Mouse (Mus musculus) hindbrain, embryonic 16.5 days (tissue): ENCODE results near the gene Trim24. TPM values are rescaled to one million over a fixed set of nuclear protein-coding genes. Genes with fewer than 3 reads are reported as not detected.
"Not testable (repeated sequence)": the region's sequence is repeated elsewhere in the genome, so short reads cannot be mapped to it uniquely, and the experiment has no call there.

Experiments used
- ATAC-seq: fragments of 200-750 bp; cut with Nextera tagmentation; 2 replicates; pipeline ENCODE4 v1.8.0; 2017; ENCODE audit warnings: moderate TSS enrichment, moderate library complexity
- H3K27ac ChIP-seq: fragments of 300-500 bp; sonication (generic); 2 replicates; pipeline ENCODE4 v1.5.1; 2014; ENCODE audit warnings: low read depth, mild to moderate bottlenecking, control low read depth, low read length, moderate library complexity
- H3K27me3 ChIP-seq: fragments of 300-500 bp; sonication (generic); replicated peaks from 2 replicates; pipeline ENCODE4 v1.6.1; 2014; ENCODE audit warnings: low read length; ENCODE audit not compliant: control insufficient read depth, insufficient read depth
- H3K36me3 ChIP-seq: fragments of 300-500 bp; sonication (generic); 2 replicates; pipeline ENCODE4 v1.6.1; 2014; ENCODE audit warnings: mild to moderate bottlenecking, low read length, moderate library complexity, mixed read lengths; ENCODE audit not compliant: control insufficient read depth, insufficient read depth
- H3K4me1 ChIP-seq: fragments of 300-500 bp; sonication (generic); 2 replicates; pipeline ENCODE4 v1.6.1; 2014; ENCODE audit warnings: low read depth, low read length; ENCODE audit not compliant: control insufficient read depth, insufficient read depth
- H3K4me2 ChIP-seq: fragments of 300-500 bp; sonication (generic); 2 replicates; pipeline ENCODE4 v1.6.1; 2014; ENCODE audit warnings: mild to moderate bottlenecking, low read length, control low read depth, moderate library complexity
- H3K4me3 ChIP-seq: fragments of 300-500 bp; sonication (generic); 2 replicates; pipeline ENCODE4 v1.5.1; 2014; ENCODE audit warnings: mild to moderate bottlenecking, low read length, control low read depth, moderate library complexity
- H3K9ac ChIP-seq: fragments of 300-500 bp; sonication (generic); 2 replicates; pipeline ENCODE4 v1.6.1; 2014; ENCODE audit warnings: low read depth, mild to moderate bottlenecking, control low read depth, low read length, moderate library complexity
- H3K9me3 ChIP-seq: fragments of 300-500 bp; sonication (generic); 2 replicates; pipeline ENCODE4 v1.6.1; 2014; ENCODE audit warnings: mild to moderate bottlenecking, low read length, moderate library complexity; ENCODE audit not compliant: control insufficient read depth
- WGBS: fragments of 180-500 bp; shearing (Covaris S2); extraction: QIAGEN DNeasy Blood & Tissue Kit; methylation state at CpG from one replicate; pipeline ENCODE4 v1.1.7; 2014; 5-methylcytosine and 5-hydroxymethylcytosine counted together
- polyA plus RNA-seq: library from polyadenylated mRNA; unstranded; fragments of >200 nt; fragmentation: Nextera tagmentation; extraction: Ambion mirVana; gene quantifications from 2 replicates; pipeline ENCODE4 v1.2.1, GENCODE M21; 2015

Gene Trim24
- polyA plus RNA-seq, 1 experiment from 2014 or later = 13.2 TPM

DNA sequence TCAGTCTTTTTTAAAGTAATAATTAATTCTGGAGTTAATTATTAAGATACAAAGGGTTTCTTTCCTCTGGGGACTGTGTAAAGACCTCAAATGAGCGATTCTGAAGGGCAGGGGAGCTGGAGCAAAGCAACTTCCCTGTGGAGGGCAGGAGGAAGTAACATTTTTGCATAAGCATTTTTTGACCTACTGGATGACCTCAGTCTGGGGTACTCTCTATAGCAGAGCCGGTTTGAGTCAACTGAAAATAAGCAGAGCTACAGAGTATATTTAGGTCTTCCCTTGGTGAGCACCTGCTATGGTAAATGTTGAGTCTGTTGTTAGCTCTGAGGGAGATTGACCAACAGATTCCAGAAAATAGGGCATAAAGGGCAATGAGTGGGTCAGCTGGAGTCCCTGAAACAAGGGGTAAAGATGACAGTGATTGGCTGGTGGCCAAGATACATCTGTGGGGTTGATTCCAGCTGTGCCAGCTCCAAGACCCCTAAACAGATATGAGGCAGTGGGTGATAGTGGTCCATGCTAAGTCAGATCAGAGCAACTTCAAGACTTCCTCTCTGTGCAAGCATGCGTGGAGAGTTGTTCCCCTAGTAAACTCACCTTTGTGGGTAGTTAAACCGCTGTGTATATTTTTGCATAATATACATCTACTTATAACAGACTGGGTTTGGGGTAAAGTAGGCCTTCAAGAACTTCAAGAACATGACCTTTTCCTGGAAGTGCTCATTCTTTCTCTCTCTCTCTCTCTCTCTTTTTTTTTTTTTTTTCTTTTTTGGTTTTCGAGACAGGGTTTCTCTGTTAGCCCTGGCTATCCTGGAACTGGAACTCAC, 27.6 kb upstream of the Trim24 start:
- Histone ChIP-seq H3K36me3 (no peaks in the 10 kb centered on the region), H3K9ac (no peak overlapping the region), H3K27ac (no peak overlapping the region), H3K4me3 (no peak overlapping the region), H3K4me2 (no peak overlapping the region), H3K4me1 (no peaks in the 10 kb centered on the region), H3K27me3 (no peaks in the 10 kb centered on the region), H3K9me3 (no peaks in the 10 kb centered on the region)
- ATAC-seq = no peak
- 83% methylated on average over 5 of the region's 5 CpGs for WGBS

DNA sequence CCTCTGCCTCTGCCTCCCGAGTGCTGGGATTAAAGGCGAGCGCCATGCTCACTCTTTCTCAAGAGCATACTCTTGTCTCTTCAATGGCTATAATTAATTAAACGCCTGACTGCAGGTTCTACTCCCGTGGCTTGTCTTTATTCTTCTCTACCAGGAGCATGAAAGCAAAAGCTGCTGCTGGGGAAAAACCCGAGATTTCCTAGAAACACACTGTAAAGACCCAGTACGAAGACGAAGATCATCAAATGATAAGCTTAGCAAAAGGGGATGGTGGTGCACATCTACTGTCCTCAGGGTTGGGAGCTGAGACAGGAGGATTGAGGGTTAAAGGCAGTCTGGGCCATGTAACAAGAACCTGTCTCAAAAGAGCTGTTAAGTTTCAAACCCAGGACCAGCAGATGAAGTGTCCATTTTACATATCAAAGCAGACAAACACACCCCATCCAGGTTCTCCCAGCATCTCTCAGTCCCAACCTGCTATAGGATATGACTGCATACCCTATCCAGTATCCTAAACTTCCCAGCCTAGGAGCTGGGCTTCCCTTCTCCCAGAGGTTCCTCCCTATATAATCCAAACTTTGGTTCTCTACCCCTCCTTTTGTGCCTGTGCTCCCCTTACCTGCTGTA, 26.9 kb upstream of the Trim24 start:
- peaks cover 5% of the 10 kb centered on the region for H3K9me3 ChIP-seq
- no peak overlapping the region for H3K4me2 ChIP-seq
- no peaks in the 10 kb centered on the region for H3K36me3 ChIP-seq
- no peak overlapping the region for H3K4me3 ChIP-seq
- ATAC-seq = no peak
- no peak overlapping the region for H3K27ac ChIP-seq
- 92% methylated on average over 8 of the region's 8 CpGs for WGBS
- no peaks in the 10 kb centered on the region for H3K4me1 ChIP-seq
- H3K27me3 ChIP-seq = no peaks in the 10 kb centered on the region
- no peak overlapping the region for H3K9ac ChIP-seq

DNA sequence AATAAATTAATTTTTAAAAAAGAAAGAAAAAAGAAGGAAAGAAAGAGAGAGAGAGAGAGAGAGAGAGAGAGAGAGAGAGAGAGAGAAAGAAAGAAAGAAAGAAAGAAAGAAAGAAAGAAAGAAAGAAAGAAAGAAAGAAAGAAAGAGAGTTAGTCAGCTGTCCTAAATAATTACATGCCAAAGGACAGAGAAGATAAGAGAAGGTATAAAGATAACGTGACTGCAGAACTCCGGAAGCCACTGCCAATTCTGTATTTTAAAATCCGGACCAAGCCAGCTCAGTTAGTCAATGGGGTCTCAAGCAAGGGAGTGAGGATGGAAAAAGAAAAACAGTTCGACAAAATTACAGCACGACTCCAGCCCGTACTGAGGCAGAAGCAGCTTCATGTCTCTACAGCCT, 25.7 kb upstream of the Trim24 start:
- H3K36me3 ChIP-seq, ATAC-seq, H3K4me3 ChIP-seq, H3K27me3 ChIP-seq, H3K4me1 ChIP-seq, H3K4me2 ChIP-seq, H3K27ac ChIP-seq, H3K9me3 ChIP-seq, H3K9ac ChIP-seq: not testable (repeated sequence)
- 91% methylated on average over 6 of the region's 6 CpGs for WGBS

DNA sequence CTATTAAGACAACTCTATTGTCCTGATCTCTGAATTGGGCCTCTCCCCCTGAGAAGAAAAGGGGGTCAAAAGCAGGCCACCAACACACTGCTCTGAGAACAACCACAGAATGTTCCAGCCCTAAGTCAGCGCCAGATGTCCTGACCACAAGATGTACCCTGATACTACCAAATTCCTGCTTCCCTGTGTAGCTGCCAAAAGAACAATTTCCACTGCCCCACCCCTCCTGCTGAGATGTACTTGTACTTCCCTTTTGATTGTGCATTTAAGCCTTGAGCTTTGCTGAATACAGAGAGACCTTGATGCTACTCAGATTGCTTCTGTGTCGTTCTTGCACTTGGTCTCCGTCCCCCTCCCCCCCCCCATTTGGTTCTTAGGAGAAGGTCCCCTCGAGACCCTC, 23.1 kb upstream of the Trim24 start:
- WGBS = 89% methylated on average over 4 of the region's 4 CpGs
- not testable (repeated sequence) for H3K9ac ChIP-seq, H3K27ac ChIP-seq, H3K4me2 ChIP-seq, H3K27me3 ChIP-seq, H3K4me1 ChIP-seq, H3K4me3 ChIP-seq, ATAC-seq, H3K9me3 ChIP-seq, H3K36me3 ChIP-seq

DNA sequence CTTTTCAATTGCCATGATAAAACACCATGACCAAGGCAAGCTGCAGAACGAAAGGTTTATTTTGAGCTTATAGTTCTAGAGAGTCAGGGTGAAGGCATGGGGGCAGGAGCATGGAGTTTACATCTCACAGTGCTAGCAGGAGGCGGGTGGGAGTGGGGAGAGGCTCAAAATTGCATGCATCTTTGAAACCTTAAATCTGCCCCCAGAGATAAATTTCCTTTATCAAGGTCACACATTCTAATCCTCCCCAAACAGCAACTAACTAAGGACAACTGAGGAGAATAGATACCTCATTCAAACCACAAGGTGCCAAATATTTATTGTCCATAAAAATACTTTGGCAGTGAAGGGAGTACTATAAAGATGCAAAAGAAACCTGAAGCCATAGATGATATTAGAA, 19.3 kb upstream of the Trim24 start:
- Histone ChIP-seq H3K4me3 (no peak overlapping the region), H3K4me1 (no peaks in the 10 kb centered on the region), H3K9me3 (peaks cover 8% of the 10 kb centered on the region), H3K36me3 (no peaks in the 10 kb centered on the region), H3K27ac (no peak overlapping the region), H3K4me2 (no peak overlapping the region), H3K27me3 (no peaks in the 10 kb centered on the region), H3K9ac (no peak overlapping the region)
- ATAC-seq = no peak
- WGBS = 98% methylated on average over 2 of the region's 2 CpGs

DNA sequence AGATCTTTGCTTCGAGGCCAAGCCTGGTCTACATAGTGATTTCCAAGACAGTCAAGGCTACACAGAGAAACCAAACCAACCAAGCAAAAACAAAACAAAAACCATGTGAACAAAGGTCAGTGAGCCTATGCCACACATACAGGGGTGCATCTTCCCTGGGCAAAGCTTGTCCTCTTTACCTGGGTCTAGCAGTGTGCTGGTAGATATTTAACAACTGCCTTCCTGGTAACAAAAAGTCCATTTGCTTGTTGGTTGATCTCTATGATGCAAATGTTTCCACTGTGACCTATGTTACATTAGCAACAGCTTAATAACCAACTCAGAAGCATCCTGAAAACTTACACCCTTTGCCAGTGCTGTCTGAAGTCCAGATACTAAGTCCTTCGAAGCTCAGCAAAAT, 17.3 kb upstream of the Trim24 start:
- H3K4me2 ChIP-seq = no peak overlapping the region
- WGBS = 97% methylated on average over 2 of the region's 2 CpGs
- H3K4me1 ChIP-seq = no peaks in the 10 kb centered on the region
- H3K9ac ChIP-seq = no peak overlapping the region
- H3K9me3 ChIP-seq = peaks cover 7% of the 10 kb centered on the region
- no peaks in the 10 kb centered on the region for H3K36me3 ChIP-seq
- no peak overlapping the region for H3K4me3 ChIP-seq
- no peak overlapping the region for H3K27ac ChIP-seq
- no peaks in the 10 kb centered on the region for H3K27me3 ChIP-seq
- no peak for ATAC-seq

DNA sequence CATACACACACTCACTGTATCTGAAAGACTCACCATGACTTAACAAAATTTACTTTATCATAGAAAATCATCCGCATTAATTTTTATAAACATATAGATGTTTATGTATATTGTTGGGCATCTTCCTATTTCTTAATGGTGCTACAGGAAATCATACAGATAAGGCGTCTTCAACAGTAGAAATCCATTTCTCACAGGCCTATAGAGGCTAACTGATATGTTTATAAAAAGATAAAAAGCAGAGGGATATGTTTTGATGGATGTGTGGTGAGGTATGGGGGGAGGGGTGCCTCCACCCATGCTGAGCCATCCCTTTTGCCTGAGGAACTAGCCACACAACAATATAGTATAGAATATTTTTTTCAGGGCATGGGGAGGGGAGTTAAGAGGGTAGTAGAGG, 15.2 kb upstream of the Trim24 start:
- H3K4me3 ChIP-seq = no peak overlapping the region
- H3K9me3 ChIP-seq = no peaks in the 10 kb centered on the region
- H3K27me3 ChIP-seq = no peaks in the 10 kb centered on the region
- no peak overlapping the region for H3K4me2 ChIP-seq
- H3K9ac ChIP-seq = no peak overlapping the region
- no peak for ATAC-seq
- no peaks in the 10 kb centered on the region for H3K36me3 ChIP-seq
- no peak overlapping the region for H3K27ac ChIP-seq
- WGBS = 96% methylated on average over 2 of the region's 2 CpGs
- no peaks in the 10 kb centered on the region for H3K4me1 ChIP-seq

DNA sequence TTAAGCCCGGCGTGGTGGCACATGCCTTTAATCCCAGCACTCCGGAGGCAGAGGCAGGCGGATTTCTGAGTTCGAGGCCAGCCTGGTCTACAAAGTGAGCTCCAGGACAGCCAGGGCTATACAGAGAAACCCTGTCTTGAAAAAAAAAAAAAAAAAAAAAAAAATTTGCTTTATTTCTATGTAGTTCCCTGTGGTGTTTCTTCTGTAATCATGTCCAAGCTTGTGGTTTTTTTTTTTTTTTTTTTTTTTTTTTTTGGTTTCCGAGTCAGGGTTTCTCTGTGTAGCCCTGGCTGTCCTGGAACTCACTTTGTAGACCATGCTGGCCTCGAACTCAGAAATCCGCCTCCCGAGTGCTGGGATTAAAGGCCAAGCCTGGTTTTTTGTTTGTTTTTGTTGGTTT, 14.3 kb upstream of the Trim24 start:
- not testable (repeated sequence) for H3K27ac ChIP-seq, H3K36me3 ChIP-seq, H3K9ac ChIP-seq, H3K4me3 ChIP-seq, ATAC-seq, H3K4me1 ChIP-seq, H3K4me2 ChIP-seq, H3K27me3 ChIP-seq, H3K9me3 ChIP-seq
- WGBS = 95% methylated on average over 9 of the region's 9 CpGs

DNA sequence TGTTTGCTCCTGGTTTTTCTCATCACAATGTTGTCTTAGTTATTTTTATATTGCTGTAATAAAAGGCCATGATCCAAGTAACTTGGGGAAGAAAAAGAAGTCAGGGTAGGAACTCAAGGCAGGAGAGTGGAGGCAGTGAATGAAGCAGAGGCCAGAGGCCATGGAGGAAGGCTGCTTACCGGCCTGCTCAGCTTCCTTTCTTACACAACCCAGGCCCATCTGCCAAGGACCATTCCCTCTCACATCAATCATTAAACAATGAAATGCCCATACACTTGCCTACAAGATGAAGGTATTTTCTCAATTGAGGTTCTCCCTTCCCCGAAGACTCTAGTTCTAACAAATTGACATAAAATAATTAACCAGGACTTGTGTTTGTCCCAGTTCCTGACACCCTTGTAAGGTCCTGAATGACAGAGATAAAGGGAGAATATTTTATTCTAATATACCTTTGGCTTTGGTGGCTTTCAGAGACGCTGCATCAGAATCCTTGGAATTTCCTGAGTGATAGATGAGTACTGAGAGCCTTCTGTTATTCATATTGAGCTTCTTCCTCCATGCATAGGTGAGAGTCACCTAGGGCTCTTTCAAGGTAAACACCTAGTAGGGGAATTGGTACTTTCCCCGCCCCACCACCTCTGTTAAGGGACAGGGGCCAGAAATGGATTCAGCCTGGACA, 13.3 kb upstream of the Trim24 start:
- H3K9me3 ChIP-seq = no peaks in the 10 kb centered on the region
- H3K4me1 ChIP-seq = no peaks in the 10 kb centered on the region
- WGBS = 66% methylated on average over 4 of the region's 4 CpGs
- no peaks in the 10 kb centered on the region for H3K27me3 ChIP-seq
- H3K27ac ChIP-seq = no peak overlapping the region
- H3K4me3 ChIP-seq = no peak overlapping the region
- H3K36me3 ChIP-seq = no peaks in the 10 kb centered on the region
- ATAC-seq = no peak
- no peak overlapping the region for H3K4me2 ChIP-seq
- H3K9ac ChIP-seq = no peak overlapping the region
